ENCODE assay signal across 10 mouse cellular contexts in genomic region chr1:132199934-132200333, GRCm38 (mm10). TPM values are rescaled to one million over a fixed set of nuclear protein-coding genes. Genes with fewer than 3 reads are reported as not detected.
DNase-seq lines count a peak whose midpoint lies in the region; ATAC-seq lines count a peak whose summit lies in the region.
"Had no signal": no experiment of that assay in that cellular context is flagged by ENCODE, and none has a peak within 500 bp of the region (broad histone marks: within the 10 kb centered on the region; RNA-seq: fewer than 3 reads in every experiment).

No protein-coding gene starts in this region.

- H3K9ac ChIP-seq in kidney, embryonic 15.5 days, result no peak overlapping the region
- H3K9ac ChIP-seq in midbrain, embryonic 15.5 days, result peak overlapping the region; percentile 31; the same call in 1 of the 2 replicates

- no peak overlapping the region for H3K27ac ChIP-seq in kidney, embryonic 15.5 days
- H3K27ac ChIP-seq in hindbrain, embryonic 10.5 days, result peak overlapping the region; percentile 81
- H3K27ac ChIP-seq in midbrain, embryonic 15.5 days, result peak overlapping the region; percentile 77

- H3K36me3 ChIP-seq in kidney, embryonic 15.5 days, result no peaks in the 10 kb centered on the region
- H3K36me3 ChIP-seq in hindbrain, embryonic 10.5 days, result peaks cover 6% of the 10 kb centered on the region
- no peaks in the 10 kb centered on the region for H3K36me3 ChIP-seq in midbrain, embryonic 15.5 days (replicated peaks)

- H3K4me3 ChIP-seq in kidney, embryonic 15.5 days (replicated peaks), result no peak overlapping the region
- H3K4me3 ChIP-seq in hindbrain, embryonic 10.5 days, result peak overlapping the region; percentile 36
- H3K4me3 ChIP-seq in midbrain, embryonic 15.5 days, result peak overlapping the region; percentile 25; the same call in 1 of the 2 replicates

- intact Hi-C loops in gastrocnemius, postnatal 14 days (cut with DNase I; ENCODE audit: low total_unique reads), result no loop called here

- H3K4me2 ChIP-seq in kidney, embryonic 15.5 days, result peak overlapping the region; percentile 24
- H3K4me2 ChIP-seq in midbrain, embryonic 15.5 days, result peak overlapping the region; percentile 38

- peaks cover 86% of the 10 kb centered on the region for H3K27me3 ChIP-seq in kidney, embryonic 15.5 days
- H3K27me3 ChIP-seq in hindbrain, embryonic 10.5 days (ENCODE audit: insufficient read depth, poor library complexity, severe bottlenecking), result peaks cover 38% of the 10 kb centered on the region
- H3K27me3 ChIP-seq in midbrain, embryonic 15.5 days (replicated peaks), result no peaks in the 10 kb centered on the region

- H3K9me3 ChIP-seq in kidney, embryonic 15.5 days (replicated peaks), result no peaks in the 10 kb centered on the region
- H3K9me3 ChIP-seq in hindbrain, embryonic 10.5 days, result no peaks in the 10 kb centered on the region
- H3K9me3 ChIP-seq in midbrain, embryonic 15.5 days, result no peaks in the 10 kb centered on the region

- 18% methylated on average over 12 of the region's 12 CpGs for WGBS in kidney, embryonic 15.5 days
- WGBS in hindbrain, embryonic 10.5 days, result 14% methylated on average over 12 of the region's 12 CpGs
- 4% methylated on average over 12 of the region's 12 CpGs for WGBS in midbrain, embryonic 15.5 days

- H3K4me1 ChIP-seq in kidney, embryonic 15.5 days, result peaks cover 22% of the 10 kb centered on the region
- peaks cover 91% of the 10 kb centered on the region for H3K4me1 ChIP-seq in hindbrain, embryonic 10.5 days (replicated peaks)
- peaks cover 89% of the 10 kb centered on the region for H3K4me1 ChIP-seq in midbrain, embryonic 15.5 days

- no peak for ATAC-seq in kidney, embryonic 15.5 days (replicated peaks; ENCODE audit: low FRiP score)
- no peak for ATAC-seq in midbrain, embryonic 15.5 days (replicated peaks)
- no peak for ATAC-seq in erythroblast, adult 5-6 weeks (replicated peaks; ENCODE audit: low FRiP score, poor library complexity, severe bottlenecking)

- DNase-seq in kidney, postnatal 14 days, result no peak
- DNase-seq in cerebellum, adult 9-10 months, result peak; percentile 62
- peak; percentile 4 for DNase-seq in hindbrain, embryonic 10.5 days (ENCODE audit: low spot score)
- DNase-seq in testis, postnatal 14 days (ENCODE audit: low spot score), result no peak
- no peak for DNase-seq in gastrocnemius, postnatal 14 days

RNA-seq across cellular contexts. Expression of gene AC124108.1, which starts 8.7 kb away (rescaled TPM):
- polyA plus RNA-seq in kidney, embryonic 15.5 days (2015; fragmentation: Nextera tagmentation; extraction: Ambion mirVana), result 0.05 TPM in 2 replicates
- polyA plus RNA-seq in hindbrain, embryonic 10.5 days (2016; fragmentation: Nextera tagmentation; extraction: Ambion mirVana), result 1.6 and 2.8 TPM in 2 replicates
- polyA plus RNA-seq in midbrain, embryonic 15.5 days (2015; fragmentation: Nextera tagmentation; extraction: Ambion mirVana), result 3.7 and 3.8 TPM in 2 replicates
- total RNA-seq in erythroblast, adult 5-6 weeks (2015; ENCODE audit: low replicate concordance), result not detected in 2 replicates
- total RNA-seq in erythroblast, adult 5-6 weeks (2017; ENCODE audit: low replicate concordance), result not detected in 2 replicates
- not detected for total RNA-seq in gastrocnemius, postnatal 14 days (2021)
- total RNA-seq: MEL had no signal

RNA-seq across cellular contexts. Expression of gene Lemd1, which starts 8.7 kb away (rescaled TPM):
- 0.31 and 0.51 TPM in 2 replicates for polyA plus RNA-seq in kidney, embryonic 15.5 days (2015; fragmentation: Nextera tagmentation; extraction: Ambion mirVana)
- polyA plus RNA-seq in hindbrain, embryonic 10.5 days (2016; fragmentation: Nextera tagmentation; extraction: Ambion mirVana), result 2.6 and 7.7 TPM in 2 replicates
- 14.9 and 19.8 TPM in 2 replicates for polyA plus RNA-seq in midbrain, embryonic 15.5 days (2015; fragmentation: Nextera tagmentation; extraction: Ambion mirVana)
- total RNA-seq in erythroblast, adult 5-6 weeks (2015; ENCODE audit: low replicate concordance), result not detected in 2 replicates
- not detected in 2 replicates for total RNA-seq in erythroblast, adult 5-6 weeks (2017; ENCODE audit: low replicate concordance)
- not detected for total RNA-seq in gastrocnemius, postnatal 14 days (2021)
- total RNA-seq: MEL had no signal

RNA-seq across cellular contexts. Expression of gene Gm10188, which starts 29.6 kb away (rescaled TPM):
- not detected in 2 replicates for polyA plus RNA-seq in kidney, embryonic 15.5 days (2015; fragmentation: Nextera tagmentation; extraction: Ambion mirVana)
- 0.24 and 0.31 TPM in 2 replicates for polyA plus RNA-seq in hindbrain, embryonic 10.5 days (2016; fragmentation: Nextera tagmentation; extraction: Ambion mirVana)
- 0.58 TPM in 1 of 2 replicates, not detected in the other for polyA plus RNA-seq in midbrain, embryonic 15.5 days (2015; fragmentation: Nextera tagmentation; extraction: Ambion mirVana)
- total RNA-seq in erythroblast, adult 5-6 weeks (2015; ENCODE audit: low replicate concordance), result not detected in 2 replicates
- total RNA-seq in erythroblast, adult 5-6 weeks (2017; ENCODE audit: low replicate concordance), result not detected in 2 replicates
- total RNA-seq in gastrocnemius, postnatal 14 days (2021), result not detected
- total RNA-seq: left cerebral cortex, postnatal 25 days; MEL had no signal

Comparison
In these comparisons a context has a peak if more than half of its experiments do, and no peak if none do; other contexts are left out.
1. DNase-seq: peak in cerebellum, adult 9-10 months (single experiment) and hindbrain, embryonic 10.5 days (single experiment); none in kidney, postnatal 14 days (single experiment), testis, postnatal 14 days (single experiment) and gastrocnemius, postnatal 14 days (single experiment).